Mouse (Mus musculus) stomach, postnatal 0 days (tissue): ENCODE results near the gene Scn3b. TPM values are rescaled to one million over a fixed set of nuclear protein-coding genes. Genes with fewer than 3 reads are reported as not detected.
A peak's percentile ranks its signal among the peaks of the same experiment; 100 is the strongest.

Experiments
- ATAC-seq: fragments of 200-750 bp; cut with Nextera tagmentation; 2 replicates; pipeline ENCODE4 v1.8.0; 2017; ENCODE audit not compliant: low FRiP score, low TSS enrichment
- DNase-seq: peaks from one replicate; pipeline ENCODE4 v3.0.0-alpha.2; 2016; ENCODE audit warnings: low spot score
- H3K27ac ChIP-seq: fragments of 300-500 bp; sonication (generic); replicated peaks from 2 replicates; pipeline ENCODE4 v1.5.1; 2014; ENCODE audit warnings: mild to moderate bottlenecking, control low read depth
- H3K27me3 ChIP-seq: fragments of 300-500 bp; sonication (generic); 2 replicates; pipeline ENCODE4 v1.6.1; 2014; ENCODE audit warnings: low read length; ENCODE audit not compliant: control insufficient read depth, insufficient read depth
- H3K36me3 ChIP-seq: fragments of 300-500 bp; sonication (generic); 2 replicates; pipeline ENCODE4 v1.6.1; 2014; ENCODE audit warnings: low read length, mixed read lengths; ENCODE audit not compliant: control insufficient read depth, insufficient read depth
- H3K4me1 ChIP-seq: fragments of 300-500 bp; sonication (generic); replicated peaks from 2 replicates; pipeline ENCODE4 v1.6.1; 2014; ENCODE audit warnings: antibody characterized with exemption; ENCODE audit not compliant: control insufficient read depth, insufficient read depth
- H3K4me2 ChIP-seq: fragments of 300-500 bp; sonication (generic); replicated peaks from 2 replicates; pipeline ENCODE4 v1.6.1; 2014; ENCODE audit warnings: low read depth, mild to moderate bottlenecking, control low read depth, moderate library complexity
- H3K4me3 ChIP-seq: fragments of 300-500 bp; sonication (generic); 2 replicates; pipeline ENCODE4 v1.5.1; 2014; ENCODE audit warnings: low read depth, low read length, control low read depth
- H3K9ac ChIP-seq: fragments of 300-500 bp; sonication (generic); 2 replicates; pipeline ENCODE4 v1.6.1; 2014; ENCODE audit warnings: mild to moderate bottlenecking, low read length, control low read depth, mixed read lengths
- H3K9me3 ChIP-seq: fragments of 300-500 bp; sonication (generic); 2 replicates; pipeline ENCODE4 v1.6.1; 2016; ENCODE audit warnings: low read length; ENCODE audit not compliant: control insufficient read depth
- CTCF ChIP-seq: IDR thresholded peaks from 2 replicates; pipeline ENCODE4 v1.5.1; 2016; ENCODE audit warnings: antibody characterized with exemption, low read depth, mild to moderate bottlenecking, moderate library complexity
- EP300 ChIP-seq: optimal IDR thresholded peaks from 2 replicates; pipeline ENCODE3; 2016; ENCODE audit warnings: antibody characterized with exemption
- WGBS: fragments of 180-500 bp; shearing (Covaris S2); extraction: QIAGEN DNeasy Blood & Tissue Kit; methylation state at CpG from one replicate; pipeline ENCODE4 v1.1.7; 2014; 5-methylcytosine and 5-hydroxymethylcytosine counted together
- polyA plus RNA-seq: library from polyadenylated mRNA; unstranded; fragments of >200 nt; fragmentation: Nextera tagmentation; extraction: Ambion mirVana; gene quantifications from 2 replicates; pipeline ENCODE4 v1.2.1, GENCODE M21; 2015

Scn3b gene
- polyA plus RNA-seq, 1 experiment from 2014 or later: 2.0 TPM

DNA sequence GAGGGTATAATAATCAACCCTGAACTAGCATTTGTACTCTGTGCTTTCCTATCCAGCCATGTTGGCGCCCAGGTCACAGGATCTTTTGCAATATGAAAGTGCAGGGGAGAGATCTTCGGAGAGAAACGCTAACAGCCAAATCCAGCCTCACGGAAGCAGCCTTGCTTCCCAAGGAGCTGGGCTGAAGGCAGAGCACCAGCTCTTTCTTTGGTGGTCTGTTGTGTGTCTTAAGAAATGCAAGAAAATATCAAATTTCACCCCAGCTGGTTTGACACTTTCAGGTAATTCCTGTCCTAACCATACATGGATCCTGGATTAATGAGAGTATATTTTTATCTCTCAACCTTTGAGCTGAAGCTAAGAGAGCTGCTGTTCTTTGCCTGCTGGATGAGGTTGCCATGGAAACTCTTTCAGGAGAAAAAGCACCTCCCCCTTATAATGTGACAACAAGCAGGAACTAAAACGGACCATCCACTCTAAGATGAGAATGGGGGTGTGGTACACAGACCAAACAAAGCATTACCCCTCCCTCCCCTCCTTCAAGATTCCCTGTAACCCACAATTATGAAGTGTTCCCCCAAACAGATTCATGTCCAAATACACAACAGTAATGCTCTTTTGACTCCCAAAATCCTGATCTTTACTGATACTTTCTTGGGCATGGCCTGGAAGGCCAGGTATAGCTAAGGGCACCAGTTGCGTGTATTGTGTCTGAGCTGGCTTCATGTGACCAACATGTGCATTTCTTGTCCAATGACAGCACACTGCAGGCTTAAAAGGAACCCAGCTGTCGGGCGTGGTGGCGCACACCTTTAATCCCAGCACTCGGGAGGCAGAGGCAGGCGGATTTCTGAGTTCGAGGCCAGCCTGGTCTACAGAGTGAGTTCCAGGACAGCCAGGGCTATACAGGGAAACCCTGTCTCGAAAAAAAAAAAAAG, 26.8 kb upstream of the Scn3b start:
- no peaks in the 10 kb centered on the region for H3K4me1 ChIP-seq
- no peaks in the 10 kb centered on the region for H3K27me3 ChIP-seq
- peak; percentile 40; the same call in 1 of the 2 replicates for ATAC-seq
- H3K4me2 ChIP-seq: peak overlapping the region; percentile 73
- H3K36me3 ChIP-seq: no peaks in the 10 kb centered on the region
- 52% methylated on average over 13 of the region's 13 CpGs for WGBS
- no peak for DNase-seq
- TF ChIP-seq CTCF (no peak), EP300 (no peak)
- peak overlapping the region; percentile 41 for H3K9ac ChIP-seq
- no peaks in the 10 kb centered on the region for H3K9me3 ChIP-seq
- peak overlapping the region; percentile 40 for H3K4me3 ChIP-seq
- no peak overlapping the region for H3K27ac ChIP-seq

DNA sequence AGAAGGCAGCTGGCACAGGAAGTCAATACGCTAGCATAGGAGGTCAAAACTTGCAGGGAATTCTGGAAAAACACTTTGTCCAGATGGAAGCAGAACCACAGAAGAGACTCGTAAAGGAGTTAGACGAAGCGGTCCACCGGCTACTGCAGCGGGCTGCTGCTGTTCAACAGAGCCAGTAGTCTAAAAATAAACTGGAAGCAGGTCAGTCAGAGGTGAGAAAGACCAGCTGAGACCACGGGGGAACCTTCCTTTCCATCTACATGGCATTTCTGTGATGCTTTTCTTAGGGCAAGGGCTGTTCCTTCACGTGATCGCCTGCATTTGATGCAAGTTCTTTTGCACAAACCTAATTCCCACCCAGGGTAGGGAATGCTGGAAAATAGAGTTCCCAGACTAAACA, 23.6 kb upstream of the Scn3b start:
- WGBS: 42% methylated on average over 9 of the region's 9 CpGs
- Histone ChIP-seq H3K9me3 (no peaks in the 10 kb centered on the region), H3K27me3 (no peaks in the 10 kb centered on the region), H3K9ac (no peak overlapping the region), H3K4me2 (no peak overlapping the region), H3K4me1 (no peaks in the 10 kb centered on the region), H3K27ac (no peak overlapping the region), H3K4me3 (no peak overlapping the region), H3K36me3 (no peaks in the 10 kb centered on the region)
- no peak for TF ChIP-seq CTCF
- no peak for TF ChIP-seq EP300
- ATAC-seq: no peak
- no peak for DNase-seq

DNA sequence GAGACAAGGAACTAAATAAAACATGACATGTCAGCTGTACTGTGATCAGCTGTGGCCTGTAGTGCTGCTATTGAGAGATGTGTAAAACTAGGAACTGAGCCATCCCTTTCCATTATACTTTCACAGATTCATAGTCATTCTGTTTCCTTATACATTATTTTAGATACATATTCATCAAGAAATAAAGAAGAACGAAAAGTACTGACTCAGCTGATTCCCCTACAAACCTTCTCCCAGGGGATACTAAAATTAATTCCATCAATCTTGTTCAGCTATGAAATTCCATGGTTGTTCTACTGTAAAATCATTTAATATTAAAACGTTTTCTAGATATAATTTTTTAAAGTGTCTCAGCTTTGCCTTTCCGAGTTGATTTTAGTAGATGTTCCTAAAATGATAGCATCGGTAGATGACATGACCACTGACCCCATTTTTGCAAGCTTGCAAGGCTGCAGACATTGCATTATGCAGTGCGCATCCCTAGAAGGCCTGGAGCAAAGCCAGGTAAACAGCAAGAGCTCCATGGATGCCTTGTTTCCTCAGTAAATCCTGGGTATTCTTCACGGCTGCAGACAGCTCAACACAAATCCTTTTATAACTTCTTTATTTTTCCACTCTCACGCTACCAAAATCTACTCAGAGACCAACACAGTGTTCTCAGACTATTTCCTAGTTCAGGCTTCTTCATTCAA, 22.9 kb upstream of the Scn3b start:
- no peak for ATAC-seq
- TF ChIP-seq EP300 (no peak), CTCF (no peak)
- no peak overlapping the region for H3K4me3 ChIP-seq
- DNase-seq: no peak
- H3K9me3 ChIP-seq: no peaks in the 10 kb centered on the region
- H3K9ac ChIP-seq: no peak overlapping the region
- no peaks in the 10 kb centered on the region for H3K36me3 ChIP-seq
- 72% methylated on average over 7 of the region's 7 CpGs for WGBS
- H3K27me3 ChIP-seq: no peaks in the 10 kb centered on the region
- H3K27ac ChIP-seq: no peak overlapping the region
- H3K4me1 ChIP-seq: no peaks in the 10 kb centered on the region
- H3K4me2 ChIP-seq: no peak overlapping the region

DNA sequence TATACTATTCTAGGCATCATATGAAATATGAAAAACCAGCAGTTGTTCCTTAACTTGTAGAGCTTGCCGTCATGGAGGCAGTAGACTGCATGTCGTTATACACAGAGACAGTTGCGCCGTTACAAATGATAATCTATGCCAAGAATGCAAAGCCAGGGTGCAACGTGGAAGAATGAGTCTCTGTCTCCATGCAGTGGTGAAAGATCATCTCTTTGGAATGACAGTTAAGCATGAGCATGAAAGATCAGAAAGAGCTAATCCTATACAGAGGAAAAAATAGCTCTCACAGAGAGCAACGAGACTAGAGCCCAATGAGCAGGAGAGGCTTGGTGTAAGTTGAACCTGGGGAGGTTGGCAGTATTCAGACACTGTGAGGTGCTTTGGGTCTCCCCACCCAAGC, 22.3 kb upstream of the Scn3b start:
- no peak overlapping the region for H3K9ac ChIP-seq
- DNase-seq (no peak), ATAC-seq (no peak)
- H3K9me3 ChIP-seq: no peaks in the 10 kb centered on the region
- 68% methylated on average over 6 of the region's 6 CpGs for WGBS
- H3K27me3 ChIP-seq: no peaks in the 10 kb centered on the region
- no peaks in the 10 kb centered on the region for H3K4me1 ChIP-seq
- no peak overlapping the region for H3K27ac ChIP-seq
- TF ChIP-seq CTCF (no peak), EP300 (no peak)
- no peak overlapping the region for H3K4me2 ChIP-seq
- no peaks in the 10 kb centered on the region for H3K36me3 ChIP-seq
- no peak overlapping the region for H3K4me3 ChIP-seq

DNA sequence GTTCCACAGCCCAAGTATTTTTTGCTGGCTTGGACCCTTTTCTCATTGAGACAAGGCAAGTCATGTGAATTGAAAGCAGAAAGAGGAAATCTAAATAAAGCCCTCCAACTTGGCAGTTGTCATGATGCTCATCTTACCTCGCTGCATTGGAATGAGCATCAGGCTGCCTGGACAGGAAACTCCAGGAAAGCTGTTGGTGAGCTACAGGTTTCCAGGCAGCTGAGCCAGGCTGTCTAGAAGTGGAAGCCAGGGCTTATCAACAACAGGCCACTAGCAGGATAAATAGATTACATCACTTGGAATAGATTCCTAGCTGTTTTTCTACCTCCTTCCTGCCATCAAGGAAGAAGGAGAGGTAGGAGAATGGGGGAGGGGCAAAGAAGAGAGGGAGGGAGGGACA, 19.9 kb upstream of the Scn3b start:
- 72% methylated on average over 1 of the region's 1 CpGs for WGBS
- Histone ChIP-seq H3K4me3 (no peak overlapping the region), H3K36me3 (no peaks in the 10 kb centered on the region), H3K27me3 (no peaks in the 10 kb centered on the region), H3K9ac (no peak overlapping the region), H3K9me3 (no peaks in the 10 kb centered on the region), H3K27ac (no peak overlapping the region), H3K4me1 (no peaks in the 10 kb centered on the region), H3K4me2 (no peak overlapping the region)
- no peak for TF ChIP-seq EP300
- no peak for TF ChIP-seq CTCF
- ATAC-seq (no peak), DNase-seq (no peak)

DNA sequence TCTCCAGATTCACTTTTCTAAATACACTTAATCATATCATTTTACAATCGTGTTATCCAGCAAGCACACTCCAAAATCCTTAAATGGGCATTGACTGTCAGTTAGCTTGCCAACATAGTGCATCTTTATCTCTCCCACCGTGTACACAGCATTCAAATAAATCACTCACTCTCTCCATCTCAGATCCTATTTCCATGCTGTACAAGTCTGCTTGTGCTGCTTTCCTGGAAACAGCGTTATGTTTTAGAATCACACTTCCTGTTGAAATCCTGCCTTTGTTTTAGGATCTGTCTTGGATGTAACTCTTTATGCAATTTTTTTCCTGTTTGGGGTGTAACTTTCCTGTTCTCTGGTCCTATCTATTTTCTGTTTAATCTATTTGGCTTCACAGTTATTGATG, 16.6 kb upstream of the Scn3b start:
- ATAC-seq (no peak), DNase-seq (no peak)
- no peak overlapping the region for H3K27ac ChIP-seq
- no peak for TF ChIP-seq CTCF
- H3K4me1 ChIP-seq: no peaks in the 10 kb centered on the region
- no peak overlapping the region for H3K4me3 ChIP-seq
- H3K27me3 ChIP-seq: no peaks in the 10 kb centered on the region
- no peak overlapping the region for H3K9ac ChIP-seq
- H3K4me2 ChIP-seq: no peak overlapping the region
- WGBS: 45% methylated on average over 3 of the region's 3 CpGs
- H3K36me3 ChIP-seq: no peaks in the 10 kb centered on the region
- no peaks in the 10 kb centered on the region for H3K9me3 ChIP-seq
